Mouse (Mus musculus) liver, embryonic 14.5 days (tissue): ENCODE data around the gene Col2a1.

Source experiments
- CTCF ChIP-seq: IDR thresholded peaks from 2 replicates; pipeline ENCODE4 v1.5.1; 2016; ENCODE audit warnings: antibody characterized with exemption, low read depth, control low read depth
- EP300 ChIP-seq: IDR thresholded peaks from 2 replicates; pipeline ENCODE4 v1.6.1; 2016; ENCODE audit warnings: antibody characterized with exemption, low read depth

DNA sequence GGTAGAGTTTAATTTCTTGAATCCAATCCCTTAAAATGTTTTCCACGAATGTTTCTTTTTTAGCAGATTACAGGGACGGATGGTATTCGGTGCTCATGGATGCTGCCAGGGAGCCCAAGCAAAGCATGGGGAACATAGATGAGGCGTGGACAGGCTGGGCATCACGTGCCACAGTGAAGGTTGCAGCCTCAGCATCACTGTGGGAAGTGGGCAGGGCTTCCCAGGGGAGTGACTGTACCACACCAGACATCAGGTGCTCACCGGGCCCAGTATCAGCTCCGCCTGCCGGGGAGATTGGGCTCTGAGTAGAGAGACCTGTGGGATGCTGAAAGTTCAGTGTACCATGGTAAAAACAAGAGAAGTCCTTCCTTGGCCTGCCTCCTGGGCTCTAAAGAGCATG is 49.8 kb downstream of the Col2a1 start:
- TF ChIP-seq CTCF (no peak), EP300 (no peak)
